Mouse (Mus musculus): ENCODE results near the gene Sstr2.

DNA sequence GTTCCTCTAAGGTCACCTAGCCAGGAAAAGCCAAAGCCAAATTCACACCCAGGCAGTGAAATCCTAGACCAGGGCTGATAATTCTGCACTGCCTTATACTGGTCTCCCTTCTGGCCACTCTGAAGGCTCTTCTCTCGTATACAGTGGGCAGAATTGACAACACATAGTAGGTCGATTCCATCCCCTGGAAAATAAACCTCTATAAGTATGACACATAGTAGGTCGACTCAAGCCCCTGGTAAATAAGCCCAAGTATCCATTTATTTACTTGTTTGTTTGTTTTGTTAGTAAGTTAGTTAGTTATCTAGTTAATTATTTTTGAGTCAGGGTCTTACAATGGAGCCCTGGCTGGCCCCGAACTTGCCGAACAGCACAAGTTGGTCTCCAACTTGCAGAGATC is 24.0 kb upstream of the Sstr2 start:
- TF ChIP-seq POLR2A (IDR thresholded peaks at IDR 0.05; ENCODE audit: borderline replicate concordance, insufficient read depth, low read length) (no peak), CTCF (IDR thresholded peaks at IDR 0.05; ENCODE audit: borderline replicate concordance, insufficient read depth, low read depth, low read length) (no peak)
